Mouse (Mus musculus): ENCODE data around the gene Tardbp. TPM values are rescaled to one million over a fixed set of nuclear protein-coding genes. Genes with fewer than 3 reads are reported as not detected.

Gene Tardbp
- polyA plus RNA-seq, 1 experiment from 2014 or later: 128 TPM

GRCm38 (mm10) chr4:148598826-148599225 lies 28.0 kb downstream of the Tardbp start:
- H3K4me2 ChIP-seq: no peak overlapping the region
- 83% methylated on average over 12 of the region's 12 CpGs for WGBS (ENCODE audit: insufficient replicate concordance)

GRCm38 (mm10) chr4:148596731-148597130 lies 30.1 kb downstream of the Tardbp start:
- no peak for ATAC-seq (ENCODE audit: insufficient read depth)
- H3K4me3 ChIP-seq (replicated peaks): no peak overlapping the region
- H3K4me1 ChIP-seq (replicated peaks): peaks cover 30% of the 10 kb centered on the region
- H3K9me3 ChIP-seq (replicated peaks): no peaks in the 10 kb centered on the region
- 86% methylated on average over 3 of the region's 3 CpGs for WGBS (ENCODE audit: insufficient replicate concordance)
- peaks cover 56% of the 10 kb centered on the region for H3K36me3 ChIP-seq (replicated peaks)
- H3K27ac ChIP-seq (replicated peaks): no peak overlapping the region
- H3K9ac ChIP-seq: no peak overlapping the region
- H3K27me3 ChIP-seq: no peaks in the 10 kb centered on the region
- H3K4me2 ChIP-seq: no peak overlapping the region

More at GRCm38 (mm10) chr4:148598826-148599225, 28.0 kb downstream of the Tardbp start:
- H3K9me3 ChIP-seq (replicated peaks): no peaks in the 10 kb centered on the region
- no peak overlapping the region for H3K4me3 ChIP-seq (replicated peaks)
- no peak overlapping the region for H3K9ac ChIP-seq
- H3K36me3 ChIP-seq (replicated peaks): peaks cover 49% of the 10 kb centered on the region
- no peak overlapping the region for H3K27ac ChIP-seq (replicated peaks)
- H3K27me3 ChIP-seq: no peaks in the 10 kb centered on the region
- peaks cover 18% of the 10 kb centered on the region for H3K4me1 ChIP-seq (replicated peaks)
- ATAC-seq (ENCODE audit: insufficient read depth): no peak

GRCm38 (mm10) chr4:148595916-148596315 lies 30.9 kb downstream of the Tardbp start:
- no peak overlapping the region for H3K9ac ChIP-seq
- no peak overlapping the region for H3K4me2 ChIP-seq
- WGBS (ENCODE audit: insufficient replicate concordance): 68% methylated on average over 6 of the region's 6 CpGs

GRCm38 (mm10) chr4:148593996-148594395 lies 32.8 kb downstream of the Tardbp start:
- WGBS (ENCODE audit: insufficient replicate concordance): 89% methylated on average over 11 of the region's 11 CpGs
- Histone ChIP-seq H3K36me3 (replicated peaks) (peaks cover 56% of the 10 kb centered on the region), H3K9ac (no peak overlapping the region), H3K9me3 (replicated peaks) (no peaks in the 10 kb centered on the region), H3K27me3 (no peaks in the 10 kb centered on the region), H3K27ac (replicated peaks) (no peak overlapping the region), H3K4me1 (replicated peaks) (peaks cover 35% of the 10 kb centered on the region), H3K4me2 (no peak overlapping the region), H3K4me3 (replicated peaks) (no peak overlapping the region)
- ATAC-seq (ENCODE audit: insufficient read depth): no peak

More at GRCm38 (mm10) chr4:148595916-148596315, 30.9 kb downstream of the Tardbp start:
- ATAC-seq (ENCODE audit: insufficient read depth): no peak
- H3K27ac ChIP-seq (replicated peaks): no peak overlapping the region
- no peaks in the 10 kb centered on the region for H3K27me3 ChIP-seq
- H3K4me1 ChIP-seq (replicated peaks): peaks cover 33% of the 10 kb centered on the region
- no peak overlapping the region for H3K4me3 ChIP-seq (replicated peaks)
- peaks cover 56% of the 10 kb centered on the region for H3K36me3 ChIP-seq (replicated peaks)
- H3K9me3 ChIP-seq (replicated peaks): no peaks in the 10 kb centered on the region

- peaks cover 37% of the 10 kb centered on the region for H3K36me3 ChIP-seq (replicated peaks)
- ATAC-seq (ENCODE audit: insufficient read depth): peak; percentile 43
- H3K9ac ChIP-seq: peak overlapping the region; percentile 72
- peaks cover 41% of the 10 kb centered on the region for H3K4me1 ChIP-seq (replicated peaks)
- H3K27me3 ChIP-seq: no peaks in the 10 kb centered on the region
- WGBS (ENCODE audit: insufficient replicate concordance): under 1% methylated on average over 53 of the region's 53 CpGs
- H3K27ac ChIP-seq (replicated peaks): peak overlapping the region; percentile 71
- no peaks in the 10 kb centered on the region for H3K9me3 ChIP-seq (replicated peaks)
- H3K4me3 ChIP-seq (replicated peaks): peak overlapping the region; percentile 87
- peak overlapping the region; percentile 97 for H3K4me2 ChIP-seq
These were observed 35.0 kb downstream of the Tardbp start for GRCm38 (mm10) chr4:148591637-148592380.

GRCm38 (mm10) chr4:148591171-148591630 lies 35.6 kb downstream of the Tardbp start, which contains the start of gene Srm:
Srm (plus strand) TSS chr4:148591503.
- no peaks in the 10 kb centered on the region for H3K9me3 ChIP-seq (replicated peaks)
- ATAC-seq (ENCODE audit: insufficient read depth): peak; percentile 99
- no peaks in the 10 kb centered on the region for H3K27me3 ChIP-seq
- peak within 1 kb of the TSS; percentile 72 for H3K9ac ChIP-seq
- H3K4me3 ChIP-seq (replicated peaks): peak within 1 kb of the TSS; percentile 87
- peaks cover 30% of the 10 kb centered on the region for H3K36me3 ChIP-seq (replicated peaks)
- peaks cover 41% of the 10 kb centered on the region for H3K4me1 ChIP-seq (replicated peaks)
- H3K27ac ChIP-seq (replicated peaks): peak within 1 kb of the TSS; percentile 71
- H3K4me2 ChIP-seq: peak within 1 kb of the TSS; percentile 97
- under 1% methylated on average over 50 of the region's 50 CpGs for WGBS (ENCODE audit: insufficient replicate concordance)

- H3K9me3 ChIP-seq (replicated peaks): no peaks in the 10 kb centered on the region
- 3% methylated on average over 18 of the region's 18 CpGs for WGBS (ENCODE audit: insufficient replicate concordance)
- peaks cover 41% of the 10 kb centered on the region for H3K4me1 ChIP-seq (replicated peaks)
- peaks cover 24% of the 10 kb centered on the region for H3K36me3 ChIP-seq (replicated peaks)
- no peaks in the 10 kb centered on the region for H3K27me3 ChIP-seq
- H3K4me2 ChIP-seq: peak overlapping the region; percentile 97
- H3K4me3 ChIP-seq (replicated peaks): peak overlapping the region; percentile 87
- H3K9ac ChIP-seq: peak overlapping the region; percentile 46
- H3K27ac ChIP-seq (replicated peaks): peak overlapping the region; percentile 62
- no peak for ATAC-seq (ENCODE audit: insufficient read depth)
These were observed 36.2 kb downstream of the Tardbp start for GRCm38 (mm10) chr4:148590421-148591170.

- ATAC-seq (ENCODE audit: insufficient read depth): no peak
- Histone ChIP-seq H3K27ac (replicated peaks) (no peak overlapping the region), H3K27me3 (no peaks in the 10 kb centered on the region), H3K9ac (no peak overlapping the region), H3K36me3 (replicated peaks) (peaks cover 14% of the 10 kb centered on the region), H3K4me3 (replicated peaks) (no peak overlapping the region), H3K4me2 (no peak overlapping the region), H3K4me1 (replicated peaks) (peaks cover 41% of the 10 kb centered on the region), H3K9me3 (replicated peaks) (no peaks in the 10 kb centered on the region)
- WGBS (ENCODE audit: insufficient replicate concordance): 66% methylated on average over 7 of the region's 8 CpGs
These were observed 37.3 kb downstream of the Tardbp start for GRCm38 (mm10) chr4:148589565-148589964.

GRCm38 (mm10) chr4:148588793-148589192 lies 38.0 kb downstream of the Tardbp start:
- Histone ChIP-seq H3K4me3 (replicated peaks) (no peak overlapping the region), H3K9me3 (replicated peaks) (no peaks in the 10 kb centered on the region), H3K27me3 (no peaks in the 10 kb centered on the region), H3K9ac (no peak overlapping the region), H3K4me1 (replicated peaks) (peaks cover 41% of the 10 kb centered on the region), H3K4me2 (no peak overlapping the region), H3K27ac (replicated peaks) (no peak overlapping the region), H3K36me3 (replicated peaks) (peaks cover 6% of the 10 kb centered on the region)
- no peak for ATAC-seq (ENCODE audit: insufficient read depth)
- WGBS (ENCODE audit: insufficient replicate concordance): 59% methylated on average over 9 of the region's 9 CpGs

GRCm38 (mm10) chr4:148586648-148587047 lies 40.2 kb downstream of the Tardbp start:
- H3K9ac ChIP-seq: no peak overlapping the region
- H3K4me2 ChIP-seq: no peak overlapping the region
- H3K4me3 ChIP-seq (replicated peaks): no peak overlapping the region
- WGBS (ENCODE audit: insufficient replicate concordance): 12% methylated on average over 9 of the region's 9 CpGs
- no peak overlapping the region for H3K27ac ChIP-seq (replicated peaks)
- H3K4me1 ChIP-seq (replicated peaks): peaks cover 30% of the 10 kb centered on the region
- no peaks in the 10 kb centered on the region for H3K9me3 ChIP-seq (replicated peaks)
- peaks cover 7% of the 10 kb centered on the region for H3K36me3 ChIP-seq (replicated peaks)
- no peak for ATAC-seq (ENCODE audit: insufficient read depth)
- no peaks in the 10 kb centered on the region for H3K27me3 ChIP-seq

- no peak overlapping the region for H3K4me3 ChIP-seq (replicated peaks)
These were observed 43.6 kb downstream of the Tardbp start for GRCm38 (mm10) chr4:148583257-148583656.

More at GRCm38 (mm10) chr4:148583257-148583656, 43.6 kb downstream of the Tardbp start:
- no peak overlapping the region for H3K9ac ChIP-seq
- no peaks in the 10 kb centered on the region for H3K27me3 ChIP-seq
- peaks cover 15% of the 10 kb centered on the region; the same call in 1 of the 2 replicates for H3K4me1 ChIP-seq (replicated peaks)
- H3K9me3 ChIP-seq (replicated peaks): no peaks in the 10 kb centered on the region
- no peak for ATAC-seq (ENCODE audit: insufficient read depth)
- no peak overlapping the region for H3K27ac ChIP-seq (replicated peaks)
- WGBS (ENCODE audit: insufficient replicate concordance): 16% methylated on average over 4 of the region's 4 CpGs
- peaks cover 41% of the 10 kb centered on the region for H3K36me3 ChIP-seq (replicated peaks)
- H3K4me2 ChIP-seq: no peak overlapping the region

All from liver, embryonic 15.5 days (tissue).